Mouse (Mus musculus): ENCODE data around the gene Anp32b. TPM values are rescaled to one million over a fixed set of nuclear protein-coding genes. Genes with fewer than 3 reads are reported as not detected.
A peak's percentile ranks its signal among the peaks of the same experiment; 100 is the strongest.

Anp32b gene
- polyA plus RNA-seq, 1 experiment = 12.7 TPM

DNA sequence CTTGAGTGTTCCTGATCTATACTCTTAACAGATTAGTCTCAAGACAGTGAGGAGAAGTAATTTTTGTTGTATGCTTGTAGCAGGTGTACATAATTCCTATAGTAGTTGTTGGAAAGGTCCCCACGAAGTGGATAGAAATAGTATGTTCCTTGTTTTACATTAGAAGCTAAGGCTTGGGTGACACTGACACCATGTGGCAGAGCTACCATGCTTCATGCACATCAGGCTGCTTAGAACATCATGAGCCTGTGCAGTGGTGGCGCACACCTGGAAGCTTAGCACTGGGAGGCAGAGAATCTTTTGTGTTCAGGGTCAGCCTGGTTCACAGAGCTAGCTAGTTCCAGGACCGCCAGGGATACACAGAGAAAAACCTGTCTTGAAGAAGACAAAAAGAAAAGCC is 15.0 kb downstream of the Anp32b start:
- no peaks in the 10 kb centered on the region for H3K27me3 ChIP-seq (replicated peaks; ENCODE audit: control insufficient read depth, insufficient read depth, low read length)
- peaks cover 9% of the 10 kb centered on the region for H3K36me3 ChIP-seq (ENCODE audit: control insufficient read depth, insufficient read depth, low read length)
- no peak for DNase-seq
- 69% methylated on average over 3 of the region's 3 CpGs for WGBS
- TF ChIP-seq POLR2A (IDR thresholded peaks at IDR 0.05; ENCODE audit: low read depth, low read length) (no peak), CTCF (conservative IDR thresholded peaks at IDR 0.05; ENCODE audit: insufficient read depth, insufficient read length, low read depth, low read length) (peak; percentile 39; the same call in 1 of the 2 replicates)
- H3K4me3 ChIP-seq (ENCODE audit: insufficient read depth, low read depth, low read length) = no peak overlapping the region
- no peaks in the 10 kb centered on the region for H3K4me1 ChIP-seq (ENCODE audit: control insufficient read depth, insufficient read depth, low read length)
- H3K27ac ChIP-seq (ENCODE audit: insufficient read depth, low read depth, low read length) = no peak overlapping the region

DNA sequence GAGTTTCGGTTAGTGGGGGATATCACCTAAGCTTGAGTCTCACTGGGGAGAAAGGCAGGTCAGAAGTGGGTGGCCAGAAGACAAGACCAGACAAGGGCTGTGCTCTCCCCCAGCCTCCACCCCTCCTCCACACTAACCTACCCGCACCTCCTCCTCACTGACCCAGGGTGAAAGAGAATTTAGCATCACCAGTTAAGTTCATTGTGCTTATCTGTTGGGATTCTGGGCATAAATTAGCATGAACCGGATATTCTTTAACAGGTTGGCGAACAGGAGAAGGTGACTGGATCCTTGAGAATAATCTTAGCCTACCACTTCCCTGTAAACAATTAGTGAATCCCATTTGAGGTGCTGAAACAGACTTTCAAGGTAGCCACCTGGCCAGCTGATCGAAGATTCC is 24.4 kb downstream of the Anp32b start:
- DNase-seq = no peak
- Histone ChIP-seq H3K36me3 (ENCODE audit: control insufficient read depth, insufficient read depth, low read length) (peaks cover 5% of the 10 kb centered on the region), H3K4me3 (ENCODE audit: insufficient read depth, low read depth, low read length) (no peak overlapping the region), H3K27me3 (replicated peaks; ENCODE audit: control insufficient read depth, insufficient read depth, low read length) (no peaks in the 10 kb centered on the region), H3K4me1 (ENCODE audit: control insufficient read depth, insufficient read depth, low read length) (no peaks in the 10 kb centered on the region), H3K27ac (ENCODE audit: insufficient read depth, low read depth, low read length) (no peak overlapping the region)
- WGBS = 93% methylated on average over 5 of the region's 5 CpGs
- TF ChIP-seq POLR2A (IDR thresholded peaks at IDR 0.05; ENCODE audit: low read depth, low read length) (no peak), CTCF (conservative IDR thresholded peaks at IDR 0.05; ENCODE audit: insufficient read depth, insufficient read length, low read depth, low read length) (no peak)

GRCm38 (mm10) chr4:46479081-46479480 is 28.4 kb downstream of the Anp32b start:
- H3K4me1 ChIP-seq (ENCODE audit: control insufficient read depth, insufficient read depth, low read length) = no peaks in the 10 kb centered on the region
- H3K27ac ChIP-seq (ENCODE audit: insufficient read depth, low read depth, low read length) = no peak overlapping the region
- H3K36me3 ChIP-seq (ENCODE audit: control insufficient read depth, insufficient read depth, low read length) = no peaks in the 10 kb centered on the region; the same call in 1 of the 2 replicates
- WGBS = 98% methylated on average over 2 of the region's 2 CpGs
- no peak overlapping the region for H3K4me3 ChIP-seq (ENCODE audit: insufficient read depth, low read depth, low read length)
- no peaks in the 10 kb centered on the region for H3K27me3 ChIP-seq (replicated peaks; ENCODE audit: control insufficient read depth, insufficient read depth, low read length)
- DNase-seq = no peak
- TF ChIP-seq POLR2A (IDR thresholded peaks at IDR 0.05; ENCODE audit: low read depth, low read length) = no peak
- TF ChIP-seq CTCF (conservative IDR thresholded peaks at IDR 0.05; ENCODE audit: insufficient read depth, insufficient read length, low read depth, low read length) = no peak

GRCm38 (mm10) chr4:46485696-46486417 is 35.2 kb downstream of the Anp32b start:
- whole genome bisulfite sequencing = 34% methylated on average over 14 of the region's 14 CpGs
- Histone ChIP-seq H3K36me3 (ENCODE audit: control insufficient read depth, insufficient read depth, low read length) (no peaks in the 10 kb centered on the region), H3K4me3 (ENCODE audit: insufficient read depth, low read depth, low read length) (no peak overlapping the region), H3K4me1 (ENCODE audit: control insufficient read depth, insufficient read depth, low read length) (peaks cover 3% of the 10 kb centered on the region; the same call in 1 of the 2 replicates), H3K27ac (ENCODE audit: insufficient read depth, low read depth, low read length) (no peak overlapping the region), H3K27me3 (replicated peaks; ENCODE audit: control insufficient read depth, insufficient read depth, low read length) (no peaks in the 10 kb centered on the region)
- TF ChIP-seq CTCF (conservative IDR thresholded peaks at IDR 0.05; ENCODE audit: insufficient read depth, insufficient read length, low read depth, low read length) = no peak
- no peak for TF ChIP-seq POLR2A (IDR thresholded peaks at IDR 0.05; ENCODE audit: low read depth, low read length)
- peak; percentile 89 for DNase-seq

- Histone ChIP-seq H3K27me3 (replicated peaks; ENCODE audit: control insufficient read depth, insufficient read depth, low read length) (no peaks in the 10 kb centered on the region), H3K4me3 (ENCODE audit: insufficient read depth, low read depth, low read length) (no peak overlapping the region), H3K4me1 (ENCODE audit: control insufficient read depth, insufficient read depth, low read length) (peaks cover 3% of the 10 kb centered on the region; the same call in 1 of the 2 replicates), H3K36me3 (ENCODE audit: control insufficient read depth, insufficient read depth, low read length) (no peaks in the 10 kb centered on the region), H3K27ac (ENCODE audit: insufficient read depth, low read depth, low read length) (no peak overlapping the region)
- DNase-seq = peak; percentile 88
- no peak for TF ChIP-seq POLR2A (IDR thresholded peaks at IDR 0.05; ENCODE audit: low read depth, low read length)
- TF ChIP-seq CTCF (conservative IDR thresholded peaks at IDR 0.05; ENCODE audit: insufficient read depth, insufficient read length, low read depth, low read length) = no peak
- WGBS = 77% methylated on average over 5 of the region's 5 CpGs
Measured at GRCm38 (mm10) chr4:46487348-46487747, 36.6 kb downstream of the Anp32b start.

DNA sequence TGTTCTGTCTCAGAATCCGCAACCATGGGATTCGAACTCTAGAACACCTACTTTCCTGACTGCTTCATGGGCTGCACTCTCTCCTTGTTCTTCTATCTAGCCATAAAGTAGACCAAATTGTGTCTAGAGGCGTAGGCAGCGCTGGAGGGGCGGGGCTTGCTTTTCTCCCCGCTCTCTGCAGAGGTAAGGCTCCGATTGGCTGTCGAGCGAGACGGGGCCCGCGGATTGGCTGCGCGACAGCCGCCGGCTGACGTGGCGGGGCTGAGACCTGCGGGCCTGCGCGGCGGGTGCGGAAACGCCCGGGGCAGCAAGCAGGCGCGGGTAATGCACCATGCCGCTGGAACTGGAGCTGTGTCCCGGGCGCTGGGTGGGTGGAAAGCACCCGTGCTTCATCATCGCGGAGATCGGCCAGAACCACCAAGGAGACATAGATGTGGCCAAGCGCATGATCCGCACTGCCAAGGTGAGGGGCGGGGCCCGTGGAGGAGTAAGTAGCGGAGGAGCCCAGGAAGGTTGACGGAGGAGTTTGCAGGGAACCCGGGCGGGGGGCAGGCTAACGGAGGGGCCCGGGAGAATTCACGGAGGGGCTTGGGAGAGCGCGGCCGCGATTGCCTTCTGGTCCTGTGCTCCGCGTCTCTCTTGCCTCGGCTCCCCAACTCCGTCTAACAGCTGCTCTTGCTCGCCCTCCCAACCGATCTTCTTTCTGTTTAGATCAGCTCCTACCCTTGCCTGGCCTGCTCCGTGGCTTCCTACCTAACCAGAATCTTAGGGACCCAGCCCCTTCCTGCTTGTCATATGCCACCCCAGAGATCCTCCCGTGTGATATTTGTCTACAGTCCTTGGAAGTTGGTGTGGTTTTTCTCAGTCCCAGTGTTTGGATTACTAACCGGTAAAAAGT is 38.6 kb downstream of the Anp32b start, which contains the start of gene Nans:
Gene Nans (plus strand): TSS at position 221 of the 898 bp plus-strand sequence.
- Histone ChIP-seq H3K4me3 (ENCODE audit: insufficient read depth, low read depth, low read length) (peak within 1 kb of the TSS; percentile 81), H3K36me3 (ENCODE audit: control insufficient read depth, insufficient read depth, low read length) (no peaks in the 10 kb centered on the region), H3K4me1 (ENCODE audit: control insufficient read depth, insufficient read depth, low read length) (peaks cover 3% of the 10 kb centered on the region; the same call in 1 of the 2 replicates), H3K27ac (ENCODE audit: insufficient read depth, low read depth, low read length) (no peak within 1 kb of the TSS), H3K27me3 (replicated peaks; ENCODE audit: control insufficient read depth, insufficient read depth, low read length) (no peaks in the 10 kb centered on the region)
- WGBS = under 1% methylated on average over 58 of the region's 58 CpGs
- peak; percentile 97 for DNase-seq
- TF ChIP-seq CTCF (conservative IDR thresholded peaks at IDR 0.05; ENCODE audit: insufficient read depth, insufficient read length, low read depth, low read length) (no peak), POLR2A (IDR thresholded peaks at IDR 0.05; ENCODE audit: low read depth, low read length) (no peak)

DNA sequence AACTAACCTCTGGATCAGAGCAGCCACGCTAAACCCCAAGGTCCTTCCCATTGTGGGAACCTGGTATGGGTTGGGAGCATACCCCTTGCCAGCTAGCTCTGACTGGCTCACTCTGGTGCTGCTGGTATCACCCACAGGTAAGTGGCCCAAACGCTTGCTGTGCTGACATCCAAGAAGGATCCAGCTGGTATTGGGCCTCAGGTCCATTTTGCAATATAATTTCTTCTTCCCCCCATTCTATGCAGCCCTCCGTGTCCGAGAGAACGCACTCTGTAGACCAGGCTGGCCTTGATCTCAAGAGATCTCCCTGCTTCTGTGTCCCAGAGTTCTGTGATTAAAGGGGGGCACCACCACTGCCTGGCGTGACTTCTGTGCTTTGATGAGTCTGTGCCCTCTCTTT is 42.4 kb downstream of the Anp32b start:
- H3K4me1 ChIP-seq (ENCODE audit: control insufficient read depth, insufficient read depth, low read length) = no peaks in the 10 kb centered on the region
- no peak overlapping the region for H3K27ac ChIP-seq (ENCODE audit: insufficient read depth, low read depth, low read length)
- H3K4me3 ChIP-seq (ENCODE audit: insufficient read depth, low read depth, low read length) = no peak overlapping the region
- H3K27me3 ChIP-seq (replicated peaks; ENCODE audit: control insufficient read depth, insufficient read depth, low read length) = no peaks in the 10 kb centered on the region
- 95% methylated on average over 6 of the region's 6 CpGs for WGBS
- DNase-seq = no peak
- no peak for TF ChIP-seq POLR2A (IDR thresholded peaks at IDR 0.05; ENCODE audit: low read depth, low read length)
- TF ChIP-seq CTCF (conservative IDR thresholded peaks at IDR 0.05; ENCODE audit: insufficient read depth, insufficient read length, low read depth, low read length) = no peak
- no peaks in the 10 kb centered on the region for H3K36me3 ChIP-seq (ENCODE audit: control insufficient read depth, insufficient read depth, low read length)

Measured in kidney, adult 2 months (tissue).